ENCODE assay signal across 1 mouse cellular context in the genomic region with DNA sequence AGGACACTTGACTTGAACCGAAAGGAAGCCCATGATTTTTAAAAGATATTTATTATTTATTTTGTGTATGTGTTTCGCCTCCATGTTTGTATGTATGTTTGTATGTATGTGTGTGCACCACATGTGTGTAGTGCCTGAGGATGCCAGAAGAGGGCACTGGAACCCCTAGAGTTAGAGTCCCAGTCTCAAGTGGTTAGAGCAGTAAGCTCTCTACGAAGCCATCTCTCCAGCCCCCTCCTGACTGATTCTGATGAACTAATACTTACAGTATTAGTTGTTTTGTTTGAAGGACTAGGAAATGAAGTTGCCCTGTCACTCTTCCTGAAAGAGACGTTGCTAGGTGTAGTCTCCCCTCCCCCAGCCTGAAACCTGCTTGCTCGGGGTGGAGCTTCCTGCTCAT.
TF ChIP-seq lines count a peak whose summit lies in the region.

No protein-coding gene starts in this region.

TF ChIP-seq in MEL, 35 proteins besides CTCF, POLR2A, EP300 and RAD21:
- no peak for TF ChIP-seq E2F4 (IDR thresholded peaks at IDR 0.05; ENCODE audit: borderline replicate concordance, low read depth, low read length)
